Mouse (Mus musculus) A20 (cell line): Measurements from ENCODE around the gene Cpxm1.

Experiments
- DNase-seq: peaks from one replicate; pipeline ENCODE4 v3.0.0-alpha.2; 2011; ENCODE audit warnings: low read depth, low spot score

The Cpxm1 gene

GRCm38 (mm10) chr2:130397186-130397985 lies at the start of gene Cpxm1:
Cpxm1 (minus strand) TSS chr2:130397574.
- DNase-seq: no peak

GRCm38 (mm10) chr2:130442162-130442561 lies 44.8 kb upstream of the Cpxm1 start:
- DNase-seq: no peak

- no peak for DNase-seq
Measured at GRCm38 (mm10) chr2:130439840-130440480, 42.6 kb upstream of the Cpxm1 start.

GRCm38 (mm10) chr2:130438861-130439260 lies 41.5 kb upstream of the Cpxm1 start:
- DNase-seq: no peak

GRCm38 (mm10) chr2:130436769-130437168 lies 39.4 kb upstream of the Cpxm1 start:
- DNase-seq: no peak

GRCm38 (mm10) chr2:130433152-130433551 lies 35.8 kb upstream of the Cpxm1 start:
- peak; percentile 69 for DNase-seq

GRCm38 (mm10) chr2:130432157-130432556 lies 34.8 kb upstream of the Cpxm1 start:
- DNase-seq: no peak

GRCm38 (mm10) chr2:130430484-130430883 lies 33.1 kb upstream of the Cpxm1 start:
- DNase-seq: no peak

GRCm38 (mm10) chr2:130429851-130430250 lies 32.5 kb upstream of the Cpxm1 start:
- DNase-seq: no peak

- peak; percentile 56 for DNase-seq
Measured at GRCm38 (mm10) chr2:130425112-130425511, 27.7 kb upstream of the Cpxm1 start.

- DNase-seq: peak; percentile 98
Measured at GRCm38 (mm10) chr2:130424126-130424853, 26.9 kb upstream of the Cpxm1 start, which contains the start of the genes Vps16 and Pced1a. Vps16 (plus strand) TSS chr2:130424339. Pced1a (minus strand) TSS chr2:130424701.

GRCm38 (mm10) chr2:130423397-130424125 lies 26.2 kb upstream of the Cpxm1 start:
- peak; percentile 92 for DNase-seq

GRCm38 (mm10) chr2:130421781-130422620 lies 24.6 kb upstream of the Cpxm1 start:
- DNase-seq: no peak

- no peak for DNase-seq
Measured at GRCm38 (mm10) chr2:130414094-130414856, 16.9 kb upstream of the Cpxm1 start.

GRCm38 (mm10) chr2:130412775-130413174 lies 15.4 kb upstream of the Cpxm1 start:
- peak; percentile 55 for DNase-seq

GRCm38 (mm10) chr2:130411558-130412495 lies 14.5 kb upstream of the Cpxm1 start:
- DNase-seq: peak; percentile 71

- DNase-seq: no peak
Measured at GRCm38 (mm10) chr2:130408194-130408593, 10.8 kb upstream of the Cpxm1 start.

- DNase-seq: no peak
Measured at GRCm38 (mm10) chr2:130406178-130406577, 8.8 kb upstream of the Cpxm1 start, which contains the start of gene Tmem239. Tmem239 (plus strand) TSS chr2:130406478.

- DNase-seq: no peak
Measured at GRCm38 (mm10) chr2:130404939-130405338, 7.6 kb upstream of the Cpxm1 start, which contains the start of the genes Gm28372 and 1700020A23Rik. Gm28372 (plus strand) TSS chr2:130405239. 1700020A23Rik (plus strand) TSS chr2:130405259.
